Mouse (Mus musculus) regulatory T cell (primary cell): ENCODE measurements around the gene Amigo3.

Experiments used
- in situ Hi-C: fragments of 300-600 bp; cut with MboI, MseI; formaldehyde crosslinking; loops from one replicate; pipeline ENCODE4 v1.15.1; 2025; ENCODE audit warnings: high pct_unique_total_duplicates

Amigo3 gene

GRCm38 (mm10) chr9:108052411-108052810 is 548 bp upstream of the Amigo3 start:
- in situ Hi-C loops, result no loop called here

GRCm38 (mm10) chr9:108053665-108054225 is 786 bp downstream of the Amigo3 start:
- in situ Hi-C loops, result no loop called here

- in situ Hi-C loops, result no loop called here
Measured at GRCm38 (mm10) chr9:108054331-108055040, 1.5 kb downstream of the Amigo3 start.

GRCm38 (mm10) chr9:108055061-108055460 is 2.1 kb downstream of the Amigo3 start:
- in situ Hi-C loops, result no loop called here

- in situ Hi-C loops, result no loop called here
Measured at GRCm38 (mm10) chr9:108055661-108056237, 2.8 kb downstream of the Amigo3 start.

- in situ Hi-C loops, result no loop called here
Measured at GRCm38 (mm10) chr9:108056361-108057261, 3.7 kb downstream of the Amigo3 start.

GRCm38 (mm10) chr9:108057262-108057562 is 4.3 kb downstream of the Amigo3 start:
- in situ Hi-C loops, result no loop called here

- in situ Hi-C loops, result no loop called here
Measured at GRCm38 (mm10) chr9:108058291-108058690, 5.3 kb downstream of the Amigo3 start.

GRCm38 (mm10) chr9:108062142-108062541 is 9.2 kb downstream of the Amigo3 start:
- in situ Hi-C loops, result no loop called here

GRCm38 (mm10) chr9:108063361-108063760 is 10.4 kb downstream of the Amigo3 start:
- in situ Hi-C loops, result no loop called here

- in situ Hi-C loops, result loop anchor here (5.0 kb wide), 3 partner anchors 48 to 153 kb away; no protein-coding TSS in a partner anchor
Measured at GRCm38 (mm10) chr9:108065491-108066011, 12.6 kb downstream of the Amigo3 start.

- in situ Hi-C loops, result loop anchor here (5.0 kb wide), 3 partner anchors 50 to 155 kb away; no protein-coding TSS in a partner anchor
Measured at GRCm38 (mm10) chr9:108067199-108067598, 14.2 kb downstream of the Amigo3 start.

- in situ Hi-C loops, result loop anchor here (5.0 kb wide), 3 partner anchors 51 to 156 kb away; no protein-coding TSS in a partner anchor
Measured at GRCm38 (mm10) chr9:108067900-108068299, 14.9 kb downstream of the Amigo3 start.

- in situ Hi-C loops, result loop anchor here (5.0 kb wide), 3 partner anchors 52 to 157 kb away; no protein-coding TSS in a partner anchor
Measured at GRCm38 (mm10) chr9:108069007-108069406, 16.0 kb downstream of the Amigo3 start.

- in situ Hi-C loops, result loop anchor here (5.0 kb wide), 3 partner anchors 52 to 157 kb away; no protein-coding TSS in a partner anchor
Measured at GRCm38 (mm10) chr9:108069529-108069928, 16.6 kb downstream of the Amigo3 start.

- in situ Hi-C loops, result no loop called here
Measured at GRCm38 (mm10) chr9:108071801-108072200, 18.8 kb downstream of the Amigo3 start.

- in situ Hi-C loops, result no loop called here
Measured at GRCm38 (mm10) chr9:108072481-108072924, 19.5 kb downstream of the Amigo3 start.

- in situ Hi-C loops, result no loop called here
Measured at GRCm38 (mm10) chr9:108073141-108073930, 20.4 kb downstream of the Amigo3 start.

- in situ Hi-C loops, result no loop called here
Measured at GRCm38 (mm10) chr9:108080168-108080567, 27.2 kb downstream of the Amigo3 start, which contains the start of gene Mst1. Gene Mst1, plus strand, starts transcription at chr9:108080436.

GRCm38 (mm10) chr9:108082549-108082948 is 29.6 kb downstream of the Amigo3 start:
- in situ Hi-C loops, result no loop called here
